ENCODE assay signal across 8 mouse cellular contexts in the genomic region with DNA sequence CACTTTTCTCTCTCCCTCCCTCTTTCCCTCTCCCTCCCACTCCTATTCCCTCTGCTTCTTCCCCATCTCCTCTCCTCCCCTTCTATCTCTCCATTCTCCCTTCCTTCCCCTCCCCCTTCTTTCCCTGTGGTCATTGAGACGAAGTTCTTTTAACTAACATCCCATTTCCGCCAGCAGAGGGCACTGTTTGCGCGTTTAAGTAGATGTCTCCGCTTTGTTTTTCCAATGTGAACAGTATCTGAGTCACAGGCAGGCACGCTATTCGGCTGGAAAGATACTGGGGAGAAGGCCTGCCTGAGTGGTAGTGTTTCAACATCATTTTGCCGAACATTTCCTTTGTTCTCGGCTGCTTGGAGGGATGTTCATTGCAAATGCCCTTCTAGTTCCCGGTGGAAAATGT.
DNase-seq lines count a peak whose midpoint lies in the region; ATAC-seq and TF ChIP-seq lines count a peak whose summit lies in the region.

No protein-coding gene starts in this region.

- 2% methylated on average over 10 of the region's 10 CpGs for WGBS in bone marrow, adult 2 months
- 2% methylated on average over 10 of the region's 10 CpGs for WGBS in heart, embryonic 10.5 days
- under 1% methylated on average over 10 of the region's 10 CpGs for WGBS in kidney, embryonic 14.5 days
- 1% methylated on average over 10 of the region's 10 CpGs for WGBS in limb, embryonic 14.5 days
- under 1% methylated on average over 10 of the region's 10 CpGs for WGBS in midbrain, postnatal 0 days

- TF ChIP-seq POLR2A in bone marrow, adult 2 months (IDR thresholded peaks at IDR 0.05; ENCODE audit: borderline replicate concordance, control insufficient read depth, low read depth, low read length) = no peak
- TF ChIP-seq POLR2A in embryonic fibroblast, embryonic 13.5 days (IDR thresholded peaks at IDR 0.05; ENCODE audit: low read depth, low read length) = no peak
- TF ChIP-seq POLR2A in limb, embryonic 14.5 days (IDR thresholded peaks at IDR 0.05; ENCODE audit: borderline replicate concordance, extremely low read depth, insufficient read depth, insufficient read length) = no peak

- no peak overlapping the region for H3K27ac ChIP-seq in bone marrow, adult 2 months (ENCODE audit: control insufficient read depth, insufficient read depth, low read depth, low read length, poor library complexity)
- H3K27ac ChIP-seq in embryonic fibroblast, embryonic 13.5 days (ENCODE audit: insufficient read depth, low read length) = peak overlapping the region; percentile 81
- H3K27ac ChIP-seq in heart, embryonic 10.5 days = no peak overlapping the region; the same call in 1 of the 2 replicates
- no peak overlapping the region for H3K27ac ChIP-seq in kidney, embryonic 14.5 days (ENCODE audit: low read depth, low read length)
- H3K27ac ChIP-seq in limb, embryonic 14.5 days (replicated peaks; ENCODE audit: low read depth, low read length) = no peak overlapping the region
- H3K27ac ChIP-seq in midbrain, postnatal 0 days (ENCODE audit: low read depth, low read length) = 0 out of 2 replicates have a peak overlapping the region, but pooled peaks have one; percentile 32

- no peak overlapping the region for H3K4me2 ChIP-seq in kidney, embryonic 14.5 days (replicated peaks; ENCODE audit: low read depth, low read length)
- no peak overlapping the region for H3K4me2 ChIP-seq in limb, embryonic 14.5 days (replicated peaks; ENCODE audit: low read depth, low read length, severe bottlenecking)
- H3K4me2 ChIP-seq in midbrain, postnatal 0 days (ENCODE audit: low read depth, low read length, poor library complexity, severe bottlenecking) = no peak overlapping the region

- H3K9ac ChIP-seq in kidney, embryonic 14.5 days (ENCODE audit: low read depth, low read length) = no peak overlapping the region
- H3K9ac ChIP-seq in limb, embryonic 14.5 days (ENCODE audit: low read depth, low read length, severe bottlenecking) = no peak overlapping the region
- H3K9ac ChIP-seq in midbrain, postnatal 0 days (replicated peaks; ENCODE audit: low read length, poor library complexity, severe bottlenecking) = no peak overlapping the region

- H3K4me3 ChIP-seq in bone marrow, adult 2 months (replicated peaks; ENCODE audit: control insufficient read depth, low read depth, low read length) = no peak overlapping the region
- H3K4me3 ChIP-seq in embryonic fibroblast, embryonic 13.5 days (ENCODE audit: insufficient read depth, low read length) = no peak overlapping the region
- H3K4me3 ChIP-seq in heart, embryonic 10.5 days = no peak overlapping the region
- H3K4me3 ChIP-seq in kidney, embryonic 14.5 days (ENCODE audit: low read length) = no peak overlapping the region
- H3K4me3 ChIP-seq in limb, embryonic 14.5 days (replicated peaks; ENCODE audit: low read length) = no peak overlapping the region
- no peak overlapping the region for H3K4me3 ChIP-seq in midbrain, postnatal 0 days (ENCODE audit: low read depth, low read length)

- no peaks in the 10 kb centered on the region for H3K36me3 ChIP-seq in heart, embryonic 10.5 days
- H3K36me3 ChIP-seq in kidney, embryonic 14.5 days (ENCODE audit: control insufficient read depth, insufficient read depth, low read length) = no peaks in the 10 kb centered on the region
- H3K36me3 ChIP-seq in limb, embryonic 14.5 days (ENCODE audit: control insufficient read depth, insufficient read depth, low read length) = no peaks in the 10 kb centered on the region
- H3K36me3 ChIP-seq in midbrain, postnatal 0 days (ENCODE audit: insufficient read depth, low read length) = no peaks in the 10 kb centered on the region

- H3K9me3 ChIP-seq in heart, embryonic 10.5 days = no peaks in the 10 kb centered on the region
- no peaks in the 10 kb centered on the region for H3K9me3 ChIP-seq in kidney, embryonic 14.5 days (ENCODE audit: control insufficient read depth, low read length)
- H3K9me3 ChIP-seq in limb, embryonic 14.5 days (ENCODE audit: control insufficient read depth, low read length) = no peaks in the 10 kb centered on the region
- H3K9me3 ChIP-seq in midbrain, postnatal 0 days (ENCODE audit: low read length) = no peaks in the 10 kb centered on the region

- DNase-seq in 416B (ENCODE audit: low read depth) = peak; percentile 92
- DNase-seq in heart, embryonic 10.5 days (ENCODE audit: low spot score) = peak; percentile 94
- DNase-seq in limb, embryonic 14.5 days (ENCODE audit: low spot score) = peak; percentile 94
- DNase-seq in midbrain, postnatal 0 days (ENCODE audit: low spot score) = peak; percentile 97
- DNase-seq in spleen, postnatal 10 days (ENCODE audit: low spot score in 2 of 2) = peak; percentile 61 to 84

- TF ChIP-seq CTCF in bone marrow, adult 2 months (IDR thresholded peaks at IDR 0.05; ENCODE audit: control insufficient read depth, insufficient read depth, low read length) = peak; percentile 48
- TF ChIP-seq CTCF in embryonic fibroblast, embryonic 13.5 days (IDR thresholded peaks at IDR 0.05; ENCODE audit: borderline replicate concordance, insufficient read depth, low read length) = no peak
- peak; percentile 97 for TF ChIP-seq CTCF in midbrain, postnatal 0 days (IDR thresholded peaks at IDR 0.05)

- H3K4me1 ChIP-seq in bone marrow, adult 2 months (ENCODE audit: control insufficient read depth, insufficient read depth, low read length) = no peaks in the 10 kb centered on the region; the same call in 1 of the 2 replicates
- H3K4me1 ChIP-seq in embryonic fibroblast, embryonic 13.5 days (ENCODE audit: control insufficient read depth, insufficient read depth, low read length) = no peaks in the 10 kb centered on the region; the same call in 1 of the 2 replicates
- H3K4me1 ChIP-seq in heart, embryonic 10.5 days = no peaks in the 10 kb centered on the region
- no peaks in the 10 kb centered on the region for H3K4me1 ChIP-seq in kidney, embryonic 14.5 days (ENCODE audit: control insufficient read depth, insufficient read depth, low read length)
- H3K4me1 ChIP-seq in limb, embryonic 14.5 days (ENCODE audit: control insufficient read depth, insufficient read depth, low read length) = no peaks in the 10 kb centered on the region
- H3K4me1 ChIP-seq in midbrain, postnatal 0 days (ENCODE audit: insufficient read depth, low read length) = no peaks in the 10 kb centered on the region

- peak; percentile 88 for ATAC-seq in kidney, embryonic 14.5 days (ENCODE audit: low FRiP score, low TSS enrichment)
- peak; percentile 86 for ATAC-seq in limb, embryonic 14.5 days (ENCODE audit: low FRiP score, low read depth)
- peak; percentile 83 for ATAC-seq in midbrain, postnatal 0 days (ENCODE audit: low FRiP score)

- H3K27me3 ChIP-seq in heart, embryonic 10.5 days (ENCODE audit: insufficient read depth, poor library complexity, severe bottlenecking) = no peaks in the 10 kb centered on the region
- H3K27me3 ChIP-seq in kidney, embryonic 14.5 days (ENCODE audit: control insufficient read depth, insufficient read depth, low read length) = no peaks in the 10 kb centered on the region
- H3K27me3 ChIP-seq in limb, embryonic 14.5 days (ENCODE audit: control insufficient read depth, insufficient read depth, low read length) = no peaks in the 10 kb centered on the region
- no peaks in the 10 kb centered on the region for H3K27me3 ChIP-seq in midbrain, postnatal 0 days (ENCODE audit: insufficient read depth, low read length)

Comparison
In these comparisons a context has a peak if more than half of its experiments do, and no peak if none do; other contexts are left out.
1. H3K27ac ChIP-seq: peak in embryonic fibroblast, embryonic 13.5 days (single experiment) and midbrain, postnatal 0 days (single experiment); none in bone marrow, adult 2 months (single experiment), heart, embryonic 10.5 days (single experiment), kidney, embryonic 14.5 days (single experiment) and limb, embryonic 14.5 days (single experiment).
2. Peak in every context shown above with its lines, with median percentiles within 50 percentile points of each other: DNase-seq and ATAC-seq.